17 mouse cellular contexts compared by ENCODE assay signal in the genomic region with DNA sequence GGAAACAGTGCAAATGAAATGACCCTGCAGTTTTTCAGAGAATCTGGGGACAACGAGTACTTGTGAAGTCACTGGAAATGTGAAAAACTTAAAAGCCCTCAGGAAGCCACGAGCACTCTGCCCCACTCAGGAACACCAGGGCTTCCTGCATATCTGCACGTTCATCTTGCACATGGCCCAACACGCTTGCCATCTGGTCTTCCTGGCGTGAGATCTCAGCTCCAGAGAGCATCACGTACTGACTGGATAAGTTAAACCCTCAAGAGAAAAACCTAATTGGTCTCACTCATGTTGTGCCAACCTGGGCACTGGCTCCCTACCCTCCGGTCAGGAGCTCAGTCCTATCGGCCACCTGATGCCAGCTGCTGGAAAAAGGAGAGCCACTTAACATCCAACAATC. TPM values are rescaled to one million over a fixed set of nuclear protein-coding genes. Genes with fewer than 3 reads are reported as not detected.
DNase-seq lines count a peak whose midpoint lies in the region; ATAC-seq lines count a peak whose summit lies in the region.
"Had no signal": no experiment of that assay in that cellular context is flagged by ENCODE, and none has a peak within 500 bp of the region (broad histone marks: within the 10 kb centered on the region; RNA-seq: fewer than 3 reads in every experiment).

No protein-coding gene starts in this region.

- H3K9ac ChIP-seq in hindbrain, embryonic 16.5 days (ENCODE audit: low read depth, low read length), result no peak overlapping the region
- no peak overlapping the region for H3K9ac ChIP-seq in hindbrain, embryonic 12.5 days
- H3K9ac ChIP-seq: heart, embryonic 12.5 days; hindbrain, embryonic 13.5 days; kidney, embryonic 15.5 days; limb, embryonic 13.5 days had no signal

- H3K4me1 ChIP-seq in hindbrain, embryonic 16.5 days (ENCODE audit: control insufficient read depth, insufficient read depth, low read depth, low read length), result no peaks in the 10 kb centered on the region
- no peaks in the 10 kb centered on the region for H3K4me1 ChIP-seq in hindbrain, embryonic 12.5 days
- H3K4me1 ChIP-seq: heart, embryonic 12.5 days; hindbrain, embryonic 13.5 days; kidney, embryonic 15.5 days; limb, embryonic 13.5 days had no signal

- DNase-seq in MN1 (ENCODE audit: low spot score), result peak; percentile 78
- peak; percentile 48 for DNase-seq in brain, adult 2 months (ENCODE audit: low read depth, low spot score)
- DNase-seq in cerebellum, postnatal 36 days, result peak; percentile 54 to 57
- no peak for DNase-seq in right cerebral cortex, adult 18-20 months
- DNase-seq in heart, adult 8-10 months (ENCODE audit: low spot score), result no peak
- DNase-seq: embryo, embryonic 11 days; lung, adult 2 months; right cerebral cortex, postnatal 4 days had no signal

- no peaks in the 10 kb centered on the region for H3K36me3 ChIP-seq in hindbrain, embryonic 16.5 days (ENCODE audit: control insufficient read depth, insufficient read depth, low read length)
- H3K36me3 ChIP-seq in hindbrain, embryonic 12.5 days, result no peaks in the 10 kb centered on the region
- H3K36me3 ChIP-seq: heart, embryonic 12.5 days; hindbrain, embryonic 13.5 days; kidney, embryonic 15.5 days; limb, embryonic 13.5 days had no signal

- peak; percentile 88 for ATAC-seq in hindbrain, embryonic 16.5 days
- no peak for ATAC-seq in hindbrain, embryonic 12.5 days (ENCODE audit: low FRiP score)
- ATAC-seq: Patski had no signal

- no peak overlapping the region for H3K27ac ChIP-seq in hindbrain, embryonic 16.5 days (ENCODE audit: low read depth, low read length)
- H3K27ac ChIP-seq in hindbrain, embryonic 12.5 days, result no peak overlapping the region
- H3K27ac ChIP-seq: hindbrain, embryonic 13.5 days; kidney, embryonic 15.5 days; limb, embryonic 13.5 days had no signal

- H3K9me3 ChIP-seq in hindbrain, embryonic 16.5 days (ENCODE audit: control insufficient read depth, low read length), result 0 out of 2 replicates have a peak, but pooled peaks cover 2% of the 10 kb centered on the region
- no peaks in the 10 kb centered on the region for H3K9me3 ChIP-seq in hindbrain, embryonic 12.5 days (replicated peaks)
- H3K9me3 ChIP-seq: kidney, embryonic 15.5 days had no signal

- 58% methylated on average over 8 of the region's 8 CpGs for WGBS in hindbrain, embryonic 16.5 days
- WGBS in hindbrain, embryonic 12.5 days, result 79% methylated on average over 8 of the region's 8 CpGs

- H3K4me3 ChIP-seq in hindbrain, embryonic 16.5 days (ENCODE audit: low read length), result no peak overlapping the region
- H3K4me3 ChIP-seq in hindbrain, embryonic 12.5 days, result no peak overlapping the region
- H3K4me3 ChIP-seq: heart, embryonic 12.5 days; hindbrain, embryonic 13.5 days; kidney, embryonic 15.5 days; limb, embryonic 13.5 days had no signal

- no peak overlapping the region for H3K4me2 ChIP-seq in hindbrain, embryonic 16.5 days (ENCODE audit: low read length)
- H3K4me2 ChIP-seq in hindbrain, embryonic 12.5 days (replicated peaks), result no peak overlapping the region
- H3K4me2 ChIP-seq: heart, embryonic 12.5 days; hindbrain, embryonic 13.5 days; kidney, embryonic 15.5 days; limb, embryonic 13.5 days had no signal

- no peaks in the 10 kb centered on the region for H3K27me3 ChIP-seq in hindbrain, embryonic 16.5 days (replicated peaks; ENCODE audit: control insufficient read depth, insufficient read depth, low read length)
- no peaks in the 10 kb centered on the region for H3K27me3 ChIP-seq in hindbrain, embryonic 12.5 days
- H3K27me3 ChIP-seq: CH12.LX; heart, embryonic 12.5 days; hindbrain, embryonic 13.5 days; kidney, embryonic 15.5 days; limb, embryonic 13.5 days had no signal

RNA-seq across cellular contexts. Expression of a gene that starts 56.3 kb away (rescaled TPM):
- polyA plus RNA-seq in hindbrain, embryonic 16.5 days (2015; fragmentation: Nextera tagmentation; extraction: Ambion mirVana), result 2.4 and 2.9 TPM in 2 replicates
- polyA plus RNA-seq in hindbrain, embryonic 12.5 days (2016; fragmentation: Nextera tagmentation; extraction: Ambion mirVana), result 0.79 and 0.93 TPM in 2 replicates
- total RNA-seq in heart, adult 8-10 months (2022), result not detected
- total RNA-seq: gastrocnemius, adult 8-10 months had no signal
- polyA plus RNA-seq: Patski had no signal

Comparison
In these comparisons a context has a peak if more than half of its experiments do, and no peak if none do; other contexts are left out.
1. DNase-seq: peak in MN1 (single experiment), brain, adult 2 months (single experiment) and cerebellum, postnatal 36 days (2 of 2); none in right cerebral cortex, adult 18-20 months (single experiment) and heart, adult 8-10 months (single experiment).